Mouse (Mus musculus) left cerebral cortex, adult 8-10 months (tissue): ENCODE data around the gene Arhgef6. TPM values are rescaled to one million over a fixed set of nuclear protein-coding genes. Genes with fewer than 3 reads are reported as not detected.

Experiments used
- DNase-seq, 2 experiments: peaks; one replicate each; pipeline ENCODE4 v3.0.0; 2022; ENCODE audit warnings: low spot score in 2 of 2
- total RNA-seq, 4 experiments: library from RNA; stranded (reverse); gene quantifications; 2 replicates each; pipeline ENCODE4 v1.2.4; 2022

Arhgef6 gene
- total RNA-seq, 4 experiments from 2014 or later, result 12.2 to 19.1 (median 16.4) TPM

- no peak for DNase-seq
These were observed 140.5 kb downstream of the Arhgef6 start for GRCm38 (mm10) chrX:57198036-57198435.

GRCm38 (mm10) chrX:57196319-57196718 lies 142.2 kb downstream of the Arhgef6 start:
- no peak for DNase-seq

- no peak for DNase-seq
These were observed 149.2 kb downstream of the Arhgef6 start for GRCm38 (mm10) chrX:57189335-57189734.

GRCm38 (mm10) chrX:57187301-57187700 lies 151.2 kb downstream of the Arhgef6 start:
- no peak for DNase-seq

GRCm38 (mm10) chrX:57183359-57183758 lies 155.2 kb downstream of the Arhgef6 start:
- no peak for DNase-seq

GRCm38 (mm10) chrX:57182470-57182869 lies 156.1 kb downstream of the Arhgef6 start:
- no peak for DNase-seq

Other genes with a start within 250 kb of the Arhgef6 start
- gene Cd40lg, start 126.6 kb downstream of the Arhgef6 start, total RNA-seq, result not detected
- gene Rbmx, start 54.3 kb upstream of the Arhgef6 start, total RNA-seq, result 10 to 100 TPM; 55.1 to 63.6 (median 57.5) TPM
- gene Gm364, start 70.4 kb upstream of the Arhgef6 start, total RNA-seq, result not detected
- 1 to 10 TPM; 2.1 to 5.3 (median 4.8) TPM for gene Gpr101, start 165.0 kb upstream of the Arhgef6 start, total RNA-seq